Mouse (Mus musculus) hindbrain, embryonic 14.5 days (tissue): ENCODE results near the gene Dydc2. TPM values are rescaled to one million over a fixed set of nuclear protein-coding genes. Genes with fewer than 3 reads are reported as not detected.

Source experiments
- ATAC-seq: fragments of 200-750 bp; cut with Nextera tagmentation; 2 replicates; pipeline ENCODE4 v1.8.0; 2017; ENCODE audit warnings: moderate number of reproducible peaks, mild to moderate bottlenecking, moderate TSS enrichment, moderate library complexity; ENCODE audit not compliant: low FRiP score
- DNase-seq: peaks from one replicate; pipeline ENCODE4 v3.0.0-alpha.2; 2015; ENCODE audit warnings: low spot score
- H3K27ac ChIP-seq: fragments of 300-500 bp; sonication (generic); 2 replicates; pipeline ENCODE4 v1.5.1; 2014; ENCODE audit warnings: mild to moderate bottlenecking, moderate library complexity
- H3K27me3 ChIP-seq: fragments of 300-500 bp; sonication (generic); 2 replicates; pipeline ENCODE4 v1.6.1; 2014; ENCODE audit warnings: mild to moderate bottlenecking, low read length, mixed read lengths; ENCODE audit not compliant: control insufficient read depth, insufficient read depth
- H3K36me3 ChIP-seq: fragments of 300-500 bp; sonication (generic); replicated peaks from 2 replicates; pipeline ENCODE4 v1.6.1; 2014; ENCODE audit not compliant: control insufficient read depth, insufficient read depth
- H3K4me1 ChIP-seq: fragments of 300-500 bp; sonication (generic); replicated peaks from 2 replicates; pipeline ENCODE4 v1.6.1; 2014; ENCODE audit warnings: antibody characterized with exemption, low read length, mixed read lengths; ENCODE audit not compliant: control insufficient read depth, insufficient read depth
- H3K4me2 ChIP-seq: fragments of 300-500 bp; sonication (generic); replicated peaks from 2 replicates; pipeline ENCODE4 v1.6.1; 2014; ENCODE audit warnings: mild to moderate bottlenecking, moderate library complexity
- H3K4me3 ChIP-seq: fragments of 300-500 bp; sonication (generic); replicated peaks from 2 replicates; pipeline ENCODE4 v1.5.1; 2014; ENCODE audit warnings: mild to moderate bottlenecking, low read length
- H3K9ac ChIP-seq: fragments of 300-500 bp; sonication (generic); 2 replicates; pipeline ENCODE4 v1.6.1; 2014
- H3K9me3 ChIP-seq: fragments of 300-500 bp; sonication (generic); 2 replicates; pipeline ENCODE4 v1.6.1; 2016; ENCODE audit warnings: low read length; ENCODE audit not compliant: control insufficient read depth
- WGBS: fragments of 180-500 bp; shearing (Covaris S2); extraction: QIAGEN DNeasy Blood & Tissue Kit; methylation state at CpG from one replicate; pipeline ENCODE4 v1.1.7; 2014; 5-methylcytosine and 5-hydroxymethylcytosine counted together
- polyA plus RNA-seq: library from polyadenylated mRNA; unstranded; fragments of >200 nt; fragmentation: Nextera tagmentation; extraction: Ambion mirVana; gene quantifications from 2 replicates; pipeline ENCODE4 v1.2.1, GENCODE M21; 2014

Gene Dydc2
- polyA plus RNA-seq, 1 experiment from 2014 or later = 1.6 TPM

DNA sequence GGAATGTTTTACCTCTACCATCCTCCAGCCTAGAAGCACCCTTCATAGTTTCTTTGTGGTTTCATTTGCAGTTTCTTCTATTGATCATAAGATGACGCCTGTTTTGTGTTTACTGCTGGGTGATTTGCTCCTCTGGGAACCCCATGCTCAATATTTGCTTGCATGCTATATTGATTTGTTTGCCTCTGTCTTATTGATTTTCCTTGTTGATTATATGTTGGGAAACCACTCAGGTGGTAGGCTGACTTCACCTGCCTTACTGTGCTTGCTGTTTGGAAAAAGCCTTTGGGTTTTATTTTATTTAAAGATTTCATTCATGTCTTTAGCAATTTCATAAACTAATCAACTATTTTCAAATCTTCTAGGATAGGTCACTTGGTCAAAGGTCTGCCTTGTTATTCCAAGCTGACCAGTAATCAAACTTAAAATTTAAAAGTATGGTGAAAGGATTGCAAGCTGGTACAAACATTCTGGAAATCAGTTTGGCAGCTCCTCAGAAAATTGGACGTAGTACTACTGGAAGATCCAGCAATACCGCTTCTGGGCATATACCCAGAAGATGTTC is 27.4 kb upstream of the Dydc2 start:
- WGBS = 89% methylated on average over 3 of the region's 3 CpGs
- no peaks in the 10 kb centered on the region for H3K36me3 ChIP-seq
- no peaks in the 10 kb centered on the region for H3K4me1 ChIP-seq
- no peak for DNase-seq
- no peak overlapping the region for H3K4me2 ChIP-seq
- H3K4me3 ChIP-seq = no peak overlapping the region
- ATAC-seq = no peak
- H3K9me3 ChIP-seq = no peaks in the 10 kb centered on the region
- H3K27me3 ChIP-seq = no peaks in the 10 kb centered on the region
- no peak overlapping the region for H3K27ac ChIP-seq
- no peak overlapping the region for H3K9ac ChIP-seq

DNA sequence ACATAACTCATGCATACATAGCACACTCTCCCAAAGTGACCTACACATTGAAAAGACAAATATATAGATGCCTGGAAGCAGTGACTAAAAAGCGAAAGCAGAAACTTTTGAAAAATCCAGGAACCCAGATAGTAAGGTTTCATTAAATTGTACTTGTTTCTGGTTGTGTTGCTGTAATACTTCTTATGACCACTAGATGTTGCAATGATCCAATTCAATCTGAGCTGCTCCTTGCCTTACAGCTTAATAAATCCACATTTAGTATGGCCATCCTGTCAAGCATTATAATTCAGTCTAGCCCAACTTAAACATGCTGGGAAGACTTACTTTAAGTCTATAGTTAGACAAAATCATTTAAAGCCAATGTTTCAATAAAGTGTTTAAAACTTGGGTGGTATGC is 25.1 kb upstream of the Dydc2 start:
- H3K9me3 ChIP-seq = no peaks in the 10 kb centered on the region
- H3K9ac ChIP-seq = no peak overlapping the region
- H3K4me3 ChIP-seq = no peak overlapping the region
- ATAC-seq (no peak), DNase-seq (peak; percentile 44)
- H3K4me1 ChIP-seq = no peaks in the 10 kb centered on the region
- 63% methylated on average over 1 of the region's 1 CpGs for WGBS
- no peaks in the 10 kb centered on the region for H3K36me3 ChIP-seq
- no peaks in the 10 kb centered on the region for H3K27me3 ChIP-seq
- no peak overlapping the region for H3K4me2 ChIP-seq
- H3K27ac ChIP-seq = no peak overlapping the region

DNA sequence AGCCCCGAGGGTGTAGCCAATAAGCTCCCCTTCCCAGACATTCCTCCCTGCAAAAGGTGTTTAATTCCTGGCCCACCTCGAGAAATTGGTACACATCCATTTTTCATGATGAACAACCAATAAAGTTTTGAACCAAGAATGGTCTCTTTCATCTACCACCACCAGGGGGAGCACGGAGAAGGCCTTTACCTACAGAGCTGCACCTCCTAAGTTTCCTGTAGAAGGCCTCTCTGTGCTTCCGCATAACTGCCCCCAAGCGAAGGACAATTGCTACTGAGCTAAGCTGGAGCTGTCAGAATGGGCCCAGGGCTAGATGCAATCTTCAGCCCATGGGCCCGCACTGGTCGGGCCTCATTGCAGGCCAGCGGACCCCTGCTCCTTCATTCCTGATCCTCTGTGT is 21.8 kb upstream of the Dydc2 start:
- no peaks in the 10 kb centered on the region for H3K4me1 ChIP-seq
- no peaks in the 10 kb centered on the region for H3K9me3 ChIP-seq
- ATAC-seq (no peak), DNase-seq (no peak)
- no peak overlapping the region for H3K27ac ChIP-seq
- no peak overlapping the region for H3K4me3 ChIP-seq
- no peak overlapping the region for H3K9ac ChIP-seq
- no peaks in the 10 kb centered on the region for H3K27me3 ChIP-seq
- WGBS = 53% methylated on average over 8 of the region's 8 CpGs
- no peaks in the 10 kb centered on the region for H3K36me3 ChIP-seq
- H3K4me2 ChIP-seq = no peak overlapping the region

DNA sequence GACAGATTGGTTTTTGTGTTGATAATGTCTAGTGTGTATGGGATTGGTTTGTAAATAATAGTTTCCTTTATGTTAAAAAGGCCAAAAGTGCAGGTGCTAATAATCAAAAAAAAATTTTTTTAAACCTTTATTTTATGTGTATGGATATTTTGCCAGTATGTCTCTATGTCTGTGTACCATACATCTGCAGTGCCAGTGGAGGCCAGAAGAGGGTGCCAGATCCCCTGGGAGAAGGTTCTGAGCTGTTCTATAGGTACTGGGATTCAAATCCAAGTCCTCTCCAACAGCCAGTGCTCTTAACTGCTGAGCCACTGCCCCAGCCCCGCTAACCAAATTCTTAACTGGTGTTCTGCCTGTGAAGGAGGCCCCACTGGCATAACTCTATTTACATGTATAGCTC is 18.5 kb upstream of the Dydc2 start:
- WGBS = 79% methylated on average over 1 of the region's 1 CpGs
- DNase-seq = no peak
- H3K27ac ChIP-seq = no peak overlapping the region
- H3K9me3 ChIP-seq = no peaks in the 10 kb centered on the region
- no peaks in the 10 kb centered on the region for H3K27me3 ChIP-seq
- no peak overlapping the region for H3K9ac ChIP-seq
- no peak overlapping the region for H3K4me3 ChIP-seq
- no peaks in the 10 kb centered on the region for H3K36me3 ChIP-seq
- no peaks in the 10 kb centered on the region for H3K4me1 ChIP-seq
- no peak for ATAC-seq
- H3K4me2 ChIP-seq = no peak overlapping the region

DNA sequence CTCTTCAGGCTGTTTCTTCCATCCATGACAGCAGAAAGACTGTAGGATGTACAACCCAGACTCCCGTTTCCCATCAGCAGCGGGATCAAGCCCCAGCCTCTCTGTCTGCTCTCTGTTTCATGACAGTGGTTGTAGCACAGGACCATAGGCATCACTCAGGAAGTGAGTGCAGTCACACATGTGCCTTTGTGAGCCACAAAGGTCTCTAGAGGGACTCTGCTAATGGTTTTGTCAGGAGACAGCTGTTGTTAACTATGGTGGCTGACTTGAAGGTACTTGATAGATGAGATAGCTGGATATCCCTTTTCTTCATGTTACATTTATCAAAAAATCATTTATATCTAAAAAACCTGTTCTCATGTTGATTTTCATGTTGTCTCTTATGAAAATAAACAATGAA is 13.4 kb upstream of the Dydc2 start:
- Histone ChIP-seq H3K4me3 (no peak overlapping the region), H3K27ac (no peak overlapping the region), H3K36me3 (no peaks in the 10 kb centered on the region), H3K9me3 (no peaks in the 10 kb centered on the region), H3K4me2 (no peak overlapping the region), H3K9ac (no peak overlapping the region), H3K4me1 (no peaks in the 10 kb centered on the region), H3K27me3 (no peaks in the 10 kb centered on the region)
- DNase-seq (no peak), ATAC-seq (no peak)
- WGBS = 88% methylated on average over 2 of the region's 2 CpGs

DNA sequence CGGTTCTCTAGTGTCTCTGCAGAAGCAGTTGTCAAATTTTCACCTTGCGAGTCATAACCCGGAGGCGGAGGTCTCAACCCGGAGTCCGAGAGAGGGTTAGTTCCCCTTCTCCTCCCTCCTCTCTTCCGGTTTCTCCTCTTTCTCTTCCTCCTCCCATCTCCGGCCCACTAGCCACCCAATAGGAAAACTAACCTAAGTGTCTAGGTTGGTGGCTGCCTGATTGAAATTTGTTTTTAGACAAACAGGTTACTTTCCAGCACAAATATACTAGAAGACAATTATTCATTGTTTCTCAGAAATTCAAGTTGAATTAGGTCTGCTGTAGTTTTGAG is 3.9 kb upstream of the Dydc2 start:
- Histone ChIP-seq H3K4me3 (peak overlapping the region; percentile 43), H3K4me1 (peaks cover 6% of the 10 kb centered on the region; the same call in 1 of the 2 replicates), H3K27me3 (no peaks in the 10 kb centered on the region), H3K4me2 (peak overlapping the region; percentile 62), H3K9ac (peak overlapping the region; percentile 49), H3K9me3 (no peaks in the 10 kb centered on the region), H3K36me3 (no peaks in the 10 kb centered on the region), H3K27ac (no peak overlapping the region)
- ATAC-seq (no peak; the same call in 1 of the 2 replicates), DNase-seq (no peak)
- WGBS = 1% methylated on average over 8 of the region's 8 CpGs

DNA sequence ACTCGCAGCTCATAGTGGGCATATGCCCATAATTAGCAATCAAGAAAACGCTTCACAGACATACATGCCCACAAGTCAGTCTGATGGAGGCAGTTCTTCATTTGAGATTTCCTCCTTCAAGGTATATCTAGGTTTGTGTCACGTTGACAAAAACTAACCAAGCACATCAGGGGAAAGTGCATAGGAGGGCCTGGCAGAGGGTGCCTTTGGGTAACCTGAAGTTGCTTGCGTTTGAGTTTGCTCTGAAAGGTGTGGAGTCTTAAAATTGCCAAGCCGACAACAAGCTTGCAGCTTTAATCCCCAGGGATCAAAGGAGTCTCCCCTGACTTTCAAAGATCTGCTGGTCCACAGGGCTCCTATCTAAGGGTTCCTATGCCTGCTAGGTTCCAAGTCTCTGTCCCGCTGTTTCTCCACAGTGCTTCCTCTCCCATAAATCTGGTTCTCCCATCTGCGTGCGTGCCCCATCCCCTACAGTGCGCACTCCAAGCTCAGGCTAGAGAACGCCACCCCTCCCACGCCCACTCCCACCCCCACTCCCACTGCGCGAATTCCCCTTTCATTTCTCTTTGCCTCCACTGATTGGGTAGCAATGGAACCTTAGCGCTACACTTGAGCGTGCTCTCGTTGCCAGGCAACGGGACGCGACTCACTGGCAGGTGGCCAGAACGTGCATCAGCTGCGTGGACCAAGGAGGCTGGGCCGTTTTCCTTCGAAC is 3.4 kb upstream of the Dydc2 start, which contains the start of gene Dydc1:
Dydc1 (plus strand) TSS at position 683 of the 715 bp plus-strand sequence.
- Histone ChIP-seq H3K27me3 (no peaks in the 10 kb centered on the region), H3K36me3 (no peaks in the 10 kb centered on the region), H3K27ac (no peak within 1 kb of the TSS), H3K4me1 (peaks cover 6% of the 10 kb centered on the region; the same call in 1 of the 2 replicates), H3K4me2 (peak within 1 kb of the TSS; percentile 62), H3K4me3 (peak within 1 kb of the TSS; percentile 43), H3K9ac (peak within 1 kb of the TSS; percentile 49), H3K9me3 (no peaks in the 10 kb centered on the region)
- DNase-seq (peak; percentile 90), ATAC-seq (peak; percentile 93)
- WGBS = 13% methylated on average over 23 of the region's 23 CpGs

DNA sequence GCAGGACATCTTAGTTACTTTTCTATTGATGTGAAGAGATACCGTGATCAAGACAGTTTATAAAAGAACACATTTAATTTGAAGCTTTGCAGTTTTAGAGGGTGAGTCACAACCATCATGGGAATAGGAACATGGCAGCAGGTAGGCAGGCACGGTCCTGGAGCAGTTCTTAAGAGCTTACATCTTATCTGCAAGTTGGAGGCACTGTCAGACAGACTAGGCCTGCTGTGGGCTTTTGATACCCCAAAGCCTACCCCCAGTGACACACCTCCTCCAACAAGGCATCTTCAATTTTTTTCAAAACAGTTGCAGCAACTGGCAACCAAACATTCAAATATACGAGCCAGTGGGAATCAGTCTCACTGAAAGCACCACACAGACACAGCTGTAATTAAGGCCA is 1.3 kb upstream of the Dydc2 start:
- WGBS = 85% methylated on average over 3 of the region's 3 CpGs
- H3K27ac ChIP-seq = no peak overlapping the region
- no peak for DNase-seq
- ATAC-seq = no peak
- H3K36me3 ChIP-seq = no peaks in the 10 kb centered on the region
- no peak overlapping the region for H3K4me3 ChIP-seq
- H3K4me1 ChIP-seq = peaks cover 6% of the 10 kb centered on the region; the same call in 1 of the 2 replicates
- no peaks in the 10 kb centered on the region for H3K9me3 ChIP-seq
- H3K9ac ChIP-seq = no peak overlapping the region
- no peaks in the 10 kb centered on the region for H3K27me3 ChIP-seq
- no peak overlapping the region for H3K4me2 ChIP-seq

DNA sequence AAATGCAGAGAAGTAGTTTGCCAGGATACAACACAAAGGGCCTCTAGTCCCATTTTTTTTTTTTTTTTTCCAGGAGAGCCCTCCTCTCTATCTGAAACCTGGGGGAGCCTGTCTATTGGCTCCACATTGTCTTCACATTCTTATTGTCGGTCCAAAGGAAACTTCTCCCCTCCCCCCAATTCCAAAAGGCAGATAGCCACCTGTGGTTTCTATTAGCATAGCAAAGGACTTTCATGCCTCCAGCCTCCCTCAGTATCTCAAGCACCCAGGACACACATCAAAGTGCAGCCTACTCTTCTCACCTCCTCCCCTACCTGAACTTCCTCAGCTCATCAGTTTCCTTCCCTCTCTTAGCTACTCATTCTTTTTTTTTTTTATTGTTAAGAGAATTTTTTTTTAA is 2.6 kb downstream of the Dydc2 start:
- H3K4me2 ChIP-seq = no peak overlapping the region
- no peaks in the 10 kb centered on the region for H3K36me3 ChIP-seq
- H3K27me3 ChIP-seq = no peaks in the 10 kb centered on the region
- DNase-seq (no peak), ATAC-seq (no peak)
- 8% methylated on average over 1 of the region's 1 CpGs for WGBS
- H3K4me1 ChIP-seq = no peaks in the 10 kb centered on the region
- H3K27ac ChIP-seq = no peak overlapping the region
- H3K4me3 ChIP-seq = no peak overlapping the region
- H3K9ac ChIP-seq = no peak overlapping the region
- H3K9me3 ChIP-seq = no peaks in the 10 kb centered on the region
